Mouse (Mus musculus): Measurements from ENCODE around the gene Rhbdl1.

- no peak for TF ChIP-seq CTCF (IDR thresholded peaks at IDR 0.05; ENCODE audit: borderline replicate concordance, insufficient read depth, low read length)
- no peak for TF ChIP-seq POLR2A (IDR thresholded peaks at IDR 0.05; ENCODE audit: low read depth, low read length)
Observed at GRCm38 (mm10) chr17:25883824-25884223, 46.7 kb upstream of the Rhbdl1 start.
